Mouse (Mus musculus) intestine, postnatal 0 days (tissue): Measurements from ENCODE around the gene Eif4g3. TPM values are rescaled to one million over a fixed set of nuclear protein-coding genes. Genes with fewer than 3 reads are reported as not detected.

Source experiments
- ATAC-seq: fragments of 200-750 bp; cut with Nextera tagmentation; 2 replicates; pipeline ENCODE4 v1.8.0; 2017; ENCODE audit warnings: mild to moderate bottlenecking, moderate TSS enrichment, moderate library complexity
- H3K27ac ChIP-seq: fragments of 300-500 bp; sonication (generic); 2 replicates; pipeline ENCODE4 v1.5.1; 2014; ENCODE audit warnings: mild to moderate bottlenecking, low read depth, low read length, moderate library complexity
- H3K27me3 ChIP-seq: fragments of 300-500 bp; sonication (generic); replicated peaks from 2 replicates; pipeline ENCODE4 v1.6.1; 2014; ENCODE audit warnings: low read length, mixed read lengths; ENCODE audit not compliant: control insufficient read depth, insufficient read depth
- H3K36me3 ChIP-seq: fragments of 300-500 bp; sonication (generic); 2 replicates; pipeline ENCODE4 v1.6.1; 2014; ENCODE audit warnings: mild to moderate bottlenecking, moderate library complexity; ENCODE audit not compliant: control insufficient read depth, insufficient read depth
- H3K4me1 ChIP-seq: fragments of 300-500 bp; sonication (generic); replicated peaks from 2 replicates; pipeline ENCODE4 v1.6.1; 2014; ENCODE audit warnings: antibody characterized with exemption, low read length, mixed read lengths; ENCODE audit not compliant: control insufficient read depth, insufficient read depth
- H3K4me2 ChIP-seq: fragments of 300-500 bp; sonication (generic); replicated peaks from 2 replicates; pipeline ENCODE4 v1.6.1; 2014; ENCODE audit warnings: low read depth, mild to moderate bottlenecking, moderate library complexity
- H3K4me3 ChIP-seq: fragments of 300-500 bp; sonication (generic); 2 replicates; pipeline ENCODE4 v1.5.1; 2014; ENCODE audit warnings: low read depth, low read length
- H3K9ac ChIP-seq: fragments of 300-500 bp; sonication (generic); 2 replicates; pipeline ENCODE4 v1.6.1; 2014; ENCODE audit warnings: mild to moderate bottlenecking, low read depth, low read length
- H3K9me3 ChIP-seq: fragments of 300-500 bp; sonication (generic); 2 replicates; pipeline ENCODE4 v1.6.1; 2016; ENCODE audit warnings: mixed run types; ENCODE audit not compliant: control insufficient read depth
- CTCF ChIP-seq: sonication (generic); IDR thresholded peaks from 2 replicates; pipeline ENCODE4 v1.5.1; 2016; ENCODE audit warnings: low read depth, mild to moderate bottlenecking, control low read depth, antibody characterized with exemption, moderate library complexity
- WGBS: fragments of 180-500 bp; shearing (Covaris S2); extraction: QIAGEN DNeasy Blood & Tissue Kit; methylation state at CpG from one replicate; pipeline ENCODE4 v1.1.7; 2014; 5-methylcytosine and 5-hydroxymethylcytosine counted together
- polyA plus RNA-seq: library from polyadenylated mRNA; unstranded; fragments of >200 nt; fragmentation: Nextera tagmentation; extraction: Ambion mirVana; gene quantifications from 2 replicates; pipeline ENCODE4 v1.2.1, GENCODE M21; 2015

Gene Eif4g3
- polyA plus RNA-seq, 1 experiment from 2014 or later, result 11.9 TPM

DNA sequence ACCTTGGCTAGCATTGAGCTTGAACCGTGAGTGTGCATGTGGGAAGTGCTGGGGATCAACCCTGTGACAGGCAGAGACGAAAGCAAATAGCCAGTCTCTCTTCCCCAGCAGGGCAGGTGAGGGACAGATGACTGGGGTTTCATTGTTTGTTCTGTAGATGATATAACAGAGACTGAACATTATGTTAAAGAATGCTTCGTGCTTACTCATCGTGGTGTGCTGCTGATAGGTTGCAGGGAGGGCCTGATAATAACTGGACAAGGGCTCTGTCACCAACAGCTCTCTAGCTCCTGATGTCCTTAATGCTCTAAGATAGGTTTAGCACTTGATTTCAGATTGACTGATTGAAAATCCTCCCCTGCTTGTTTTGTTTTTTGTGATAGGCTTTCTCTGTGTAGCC, 23.1 kb downstream of the Eif4g3 start:
- no peak for TF ChIP-seq CTCF
- H3K4me2 ChIP-seq, result no peak overlapping the region
- H3K4me1 ChIP-seq, result no peaks in the 10 kb centered on the region
- no peak overlapping the region for H3K9ac ChIP-seq
- H3K36me3 ChIP-seq, result peaks cover 49% of the 10 kb centered on the region; the same call in 1 of the 2 replicates
- H3K4me3 ChIP-seq, result no peak overlapping the region
- H3K27ac ChIP-seq, result no peak overlapping the region
- no peaks in the 10 kb centered on the region for H3K9me3 ChIP-seq
- 49% methylated on average over 4 of the region's 4 CpGs for WGBS
- no peak for ATAC-seq
- H3K27me3 ChIP-seq, result no peaks in the 10 kb centered on the region

DNA sequence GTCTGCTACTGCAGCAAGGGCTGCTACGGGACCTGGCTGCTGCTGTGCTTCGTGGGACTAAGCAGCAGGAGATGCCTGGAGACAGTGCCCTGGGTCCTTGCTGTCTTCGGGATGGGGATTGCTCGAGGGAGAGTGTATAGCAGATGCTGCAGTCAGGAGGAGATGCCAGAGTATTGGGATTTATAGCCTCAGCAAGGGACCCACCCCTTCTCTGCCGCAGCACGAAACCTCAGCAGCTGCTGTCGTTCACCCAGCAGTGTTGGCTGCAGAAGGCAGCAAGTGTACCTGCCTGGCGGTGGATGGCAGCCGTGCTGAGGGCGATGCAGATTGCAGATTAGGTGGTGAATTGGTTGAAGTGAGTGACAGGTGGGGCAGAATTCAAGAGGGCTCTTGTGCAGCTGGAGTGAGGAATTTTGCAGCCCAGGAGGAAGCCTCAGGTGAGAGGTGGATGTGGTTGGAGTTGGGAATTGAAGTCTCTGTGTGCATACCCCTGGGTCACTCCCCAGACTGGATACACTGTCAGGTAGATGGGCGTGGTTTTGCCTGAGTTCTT, 24.3 kb downstream of the Eif4g3 start:
- H3K4me3 ChIP-seq, result no peak overlapping the region
- TF ChIP-seq CTCF, result no peak
- H3K9me3 ChIP-seq, result no peaks in the 10 kb centered on the region
- no peaks in the 10 kb centered on the region for H3K4me1 ChIP-seq
- peaks cover 39% of the 10 kb centered on the region; the same call in 1 of the 2 replicates for H3K36me3 ChIP-seq
- no peaks in the 10 kb centered on the region for H3K27me3 ChIP-seq
- no peak for ATAC-seq
- H3K4me2 ChIP-seq, result no peak overlapping the region
- 63% methylated on average over 11 of the region's 11 CpGs for WGBS
- H3K27ac ChIP-seq, result peak overlapping the region; percentile 50
- no peak overlapping the region for H3K9ac ChIP-seq

DNA sequence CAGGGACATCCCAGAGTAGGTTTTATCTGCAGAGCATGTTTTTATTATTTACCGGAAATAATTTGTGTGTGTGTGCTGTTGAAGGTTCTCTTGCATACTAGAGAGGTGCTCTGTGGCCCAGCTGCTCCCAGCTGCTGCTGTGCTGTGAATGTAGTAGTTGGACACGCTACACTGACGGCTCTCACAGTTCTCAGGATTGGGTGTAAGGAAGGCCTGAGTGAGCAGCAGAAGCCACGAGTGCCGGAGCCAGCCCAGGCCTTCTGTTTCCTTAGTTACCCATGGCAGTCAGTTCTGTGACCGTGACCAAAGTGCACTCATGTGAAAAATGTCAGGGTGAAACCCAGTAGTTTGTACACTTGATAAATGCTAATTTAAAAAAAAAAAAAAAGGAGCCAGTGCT, 25.2 kb downstream of the Eif4g3 start:
- H3K9ac ChIP-seq, result no peak overlapping the region
- WGBS, result 61% methylated on average over 6 of the region's 6 CpGs
- H3K4me2 ChIP-seq, result no peak overlapping the region
- no peak for TF ChIP-seq CTCF
- H3K9me3 ChIP-seq, result no peaks in the 10 kb centered on the region
- H3K4me3 ChIP-seq, result no peak overlapping the region
- no peaks in the 10 kb centered on the region for H3K4me1 ChIP-seq
- H3K36me3 ChIP-seq, result peaks cover 32% of the 10 kb centered on the region; the same call in 1 of the 2 replicates
- no peak overlapping the region for H3K27ac ChIP-seq
- no peak for ATAC-seq
- H3K27me3 ChIP-seq, result no peaks in the 10 kb centered on the region

DNA sequence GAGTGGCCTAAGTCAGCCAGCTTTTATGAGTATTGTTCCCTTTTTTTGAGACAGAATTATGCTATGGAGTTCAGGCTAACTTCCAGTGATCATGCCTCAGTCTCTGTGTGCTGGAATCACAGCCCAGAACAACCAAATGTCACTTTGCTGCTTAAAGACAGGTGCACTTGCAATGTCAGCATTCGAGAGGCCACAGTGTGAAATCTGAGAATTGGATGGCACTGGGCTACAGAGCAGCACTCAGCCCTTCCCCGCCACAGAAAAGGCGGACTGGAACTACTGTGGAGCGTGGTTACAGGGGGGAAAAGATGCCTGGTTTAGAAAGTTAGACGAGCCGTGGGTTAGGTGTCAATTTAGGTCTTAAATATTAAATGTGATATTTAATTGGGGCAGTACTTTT, 27.4 kb downstream of the Eif4g3 start:
- no peak for ATAC-seq
- TF ChIP-seq CTCF, result no peak
- Histone ChIP-seq H3K4me2 (no peak overlapping the region), H3K36me3 (peaks cover 24% of the 10 kb centered on the region; the same call in 1 of the 2 replicates), H3K9me3 (no peaks in the 10 kb centered on the region), H3K9ac (no peak overlapping the region), H3K27me3 (no peaks in the 10 kb centered on the region), H3K4me3 (no peak overlapping the region), H3K4me1 (no peaks in the 10 kb centered on the region), H3K27ac (no peak overlapping the region)
- 83% methylated on average over 6 of the region's 6 CpGs for WGBS

DNA sequence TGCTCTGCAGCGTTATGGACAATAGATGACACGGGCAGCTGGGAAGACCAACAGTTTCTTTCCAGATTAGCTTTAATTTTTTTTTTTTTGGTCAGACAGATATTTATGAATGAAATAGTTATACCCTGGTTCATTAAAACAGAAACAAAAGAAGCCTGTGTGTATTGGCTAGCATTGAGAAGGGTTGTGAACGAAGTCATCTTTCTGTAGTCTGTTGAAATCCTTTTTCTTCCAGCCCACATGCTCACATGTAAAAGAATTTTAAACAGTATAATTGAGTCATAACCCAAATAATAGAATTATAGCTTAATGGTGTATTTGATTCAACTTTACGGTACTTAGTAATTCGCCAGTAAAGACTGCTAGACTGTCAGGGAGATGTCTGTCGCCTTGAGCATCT, 28.8 kb downstream of the Eif4g3 start:
- TF ChIP-seq CTCF, result no peak
- Histone ChIP-seq H3K27ac (no peak overlapping the region), H3K9ac (no peak overlapping the region), H3K4me2 (no peak overlapping the region), H3K4me1 (no peaks in the 10 kb centered on the region), H3K4me3 (no peak overlapping the region), H3K9me3 (no peaks in the 10 kb centered on the region), H3K27me3 (no peaks in the 10 kb centered on the region), H3K36me3 (peaks cover 27% of the 10 kb centered on the region)
- no peak for ATAC-seq
- WGBS, result 85% methylated on average over 6 of the region's 6 CpGs

DNA sequence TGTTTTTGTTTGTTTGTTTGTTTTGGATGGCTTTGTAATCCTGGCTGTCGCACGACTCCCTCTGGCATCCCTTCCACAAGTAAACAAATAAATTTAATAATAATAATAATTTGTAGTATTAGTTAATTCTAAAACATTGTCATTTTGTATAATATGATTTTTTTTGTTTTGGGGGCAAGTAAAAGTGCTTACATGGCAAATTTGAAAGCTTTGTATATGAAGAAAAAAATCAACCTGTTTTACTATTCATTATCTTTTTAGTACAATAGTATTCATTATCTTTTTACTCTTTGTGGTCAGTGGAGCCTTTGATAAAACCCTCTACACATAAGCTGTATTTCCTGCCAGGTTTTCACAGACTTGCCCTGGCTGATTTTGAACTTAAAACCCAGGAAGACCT, 29.9 kb downstream of the Eif4g3 start:
- whole genome bisulfite sequencing, result 81% methylated on average over 2 of the region's 2 CpGs
- Histone ChIP-seq H3K9me3 (no peaks in the 10 kb centered on the region), H3K4me3 (no peak overlapping the region), H3K36me3 (peaks cover 21% of the 10 kb centered on the region), H3K9ac (no peak overlapping the region), H3K4me2 (no peak overlapping the region), H3K27ac (no peak overlapping the region), H3K4me1 (no peaks in the 10 kb centered on the region), H3K27me3 (no peaks in the 10 kb centered on the region)
- no peak for ATAC-seq
- TF ChIP-seq CTCF, result no peak
